Mouse (Mus musculus): ENCODE data around the gene Nr4a1. TPM values are rescaled to one million over a fixed set of nuclear protein-coding genes. Genes with fewer than 3 reads are reported as not detected.

The Nr4a1 gene
- polyA plus RNA-seq, 1 experiment from 2014 or later, result 4.9 TPM

- Histone ChIP-seq H3K9ac (no peak overlapping the region), H3K4me3 (peak overlapping the region; percentile 20; the same call in 1 of the 2 replicates), H3K27me3 (replicated peaks) (no peaks in the 10 kb centered on the region), H3K4me2 (peak overlapping the region; percentile 39), H3K9me3 (no peaks in the 10 kb centered on the region), H3K36me3 (replicated peaks) (no peaks in the 10 kb centered on the region), H3K27ac (no peak overlapping the region), H3K4me1 (peaks cover 3% of the 10 kb centered on the region; the same call in 1 of the 2 replicates)
- WGBS, result 3% methylated on average over 11 of the region's 11 CpGs
- ATAC-seq (replicated peaks), result peak; percentile 81
These were observed 61.8 kb downstream of the Nr4a1 start for GRCm38 (mm10) chr15:101315832-101316231.

GRCm38 (mm10) chr15:101316279-101316912, 62.3 kb downstream of the Nr4a1 start:
- no peaks in the 10 kb centered on the region for H3K27me3 ChIP-seq (replicated peaks)
- no peak overlapping the region for H3K4me3 ChIP-seq
- 71% methylated on average over 13 of the region's 13 CpGs for WGBS
- no peak overlapping the region for H3K9ac ChIP-seq
- peaks cover 3% of the 10 kb centered on the region; the same call in 1 of the 2 replicates for H3K4me1 ChIP-seq
- peak overlapping the region; percentile 39 for H3K4me2 ChIP-seq
- no peaks in the 10 kb centered on the region for H3K9me3 ChIP-seq
- no peak overlapping the region for H3K27ac ChIP-seq
- H3K36me3 ChIP-seq (replicated peaks), result no peaks in the 10 kb centered on the region
- no peak for ATAC-seq (replicated peaks)

- ATAC-seq (replicated peaks), result no peak
- no peaks in the 10 kb centered on the region for H3K27me3 ChIP-seq (replicated peaks)
- H3K4me1 ChIP-seq, result peaks cover 3% of the 10 kb centered on the region; the same call in 1 of the 2 replicates
- H3K27ac ChIP-seq, result no peak overlapping the region
- no peaks in the 10 kb centered on the region for H3K36me3 ChIP-seq (replicated peaks)
- H3K9me3 ChIP-seq, result no peaks in the 10 kb centered on the region
- no peak overlapping the region for H3K4me3 ChIP-seq
- no peak overlapping the region for H3K9ac ChIP-seq
- no peak overlapping the region for H3K4me2 ChIP-seq
- WGBS, result 84% methylated on average over 18 of the region's 18 CpGs
These were observed 63.1 kb downstream of the Nr4a1 start for GRCm38 (mm10) chr15:101316913-101317813.

DNA sequence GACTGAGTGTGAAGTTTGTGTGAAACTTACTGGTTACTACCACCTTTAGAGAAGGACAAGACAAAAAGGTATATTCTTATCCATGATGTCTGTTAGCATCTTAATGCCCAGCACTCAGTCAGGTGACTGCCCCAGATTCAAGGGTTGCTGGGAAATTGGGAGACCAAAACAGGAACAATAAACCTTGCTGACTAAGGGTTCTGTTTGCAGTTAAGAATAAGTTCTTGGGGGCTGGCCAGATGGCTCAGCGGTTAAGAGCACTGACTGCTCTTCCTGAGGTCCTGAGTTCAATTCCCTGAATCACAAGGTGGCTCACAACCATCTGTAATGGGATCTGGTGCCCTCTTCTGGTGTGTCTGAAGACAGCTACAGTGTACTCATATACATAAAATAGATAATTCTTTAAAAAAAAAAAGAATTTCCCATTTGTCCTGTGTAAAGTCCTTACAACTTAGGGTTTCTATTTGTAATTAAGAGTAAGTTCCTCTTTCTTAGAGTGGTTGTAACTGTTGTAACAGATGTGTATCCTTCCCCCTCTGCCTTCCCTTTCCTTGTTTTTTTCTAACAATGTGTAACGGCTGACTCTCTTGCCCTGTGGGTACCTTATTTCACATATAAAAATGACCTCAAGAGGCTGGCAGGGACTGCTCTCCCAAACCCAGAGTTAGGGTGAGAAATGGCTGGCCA, 63.9 kb downstream of the Nr4a1 start:
- H3K4me3 ChIP-seq, result no peak overlapping the region
- ATAC-seq (replicated peaks), result no peak
- peaks cover 3% of the 10 kb centered on the region; the same call in 1 of the 2 replicates for H3K4me1 ChIP-seq
- no peak overlapping the region for H3K4me2 ChIP-seq
- no peaks in the 10 kb centered on the region for H3K9me3 ChIP-seq
- no peaks in the 10 kb centered on the region for H3K36me3 ChIP-seq (replicated peaks)
- H3K9ac ChIP-seq, result no peak overlapping the region
- H3K27me3 ChIP-seq (replicated peaks), result no peaks in the 10 kb centered on the region
- WGBS, result 82% methylated on average over 2 of the region's 2 CpGs
- H3K27ac ChIP-seq, result no peak overlapping the region

DNA sequence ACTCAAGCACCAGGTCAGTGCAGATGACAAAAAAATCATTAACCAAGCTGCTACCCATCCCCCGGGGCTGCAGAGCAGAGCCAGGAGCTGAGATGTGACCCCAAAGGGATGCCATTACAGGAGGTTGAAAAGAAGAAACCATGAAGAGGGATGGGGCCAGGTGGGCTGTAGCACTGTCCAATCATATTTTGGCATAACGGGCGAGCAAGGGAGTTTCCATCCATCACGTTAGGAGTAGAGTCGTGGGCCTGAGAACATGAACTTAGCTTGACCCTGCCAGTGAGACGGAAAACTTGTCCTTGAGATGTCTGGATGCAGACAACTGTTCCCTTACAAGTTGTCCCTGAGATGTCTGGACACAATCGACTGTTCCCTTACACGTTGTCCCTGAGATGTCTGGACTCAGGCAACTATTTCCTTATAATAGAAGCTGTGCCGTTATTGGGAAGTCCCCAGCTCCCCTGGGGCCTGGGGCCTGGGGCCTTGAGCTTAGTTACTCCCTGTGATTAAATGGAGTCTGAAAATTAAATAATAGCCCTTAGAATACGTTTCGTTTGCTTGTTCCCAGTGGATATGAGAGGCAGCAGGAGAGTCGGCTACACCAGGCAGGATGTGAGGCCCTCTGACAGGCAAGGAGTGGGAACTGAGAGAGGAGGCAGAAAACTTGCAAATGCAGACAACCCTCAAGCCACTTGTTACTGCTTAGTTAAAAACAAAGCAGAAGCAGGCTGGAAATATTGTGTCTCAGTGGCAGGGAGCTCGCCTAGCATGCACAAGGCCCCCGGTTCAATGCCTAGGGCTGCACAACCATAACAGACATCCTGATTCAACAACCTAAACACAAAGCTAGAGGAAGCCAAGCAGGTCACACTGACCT, 65.1 kb downstream of the Nr4a1 start:
- Histone ChIP-seq H3K27me3 (replicated peaks) (no peaks in the 10 kb centered on the region), H3K4me3 (no peak overlapping the region), H3K27ac (no peak overlapping the region), H3K9ac (no peak overlapping the region), H3K4me1 (peaks cover 3% of the 10 kb centered on the region; the same call in 1 of the 2 replicates), H3K9me3 (no peaks in the 10 kb centered on the region), H3K36me3 (replicated peaks) (no peaks in the 10 kb centered on the region), H3K4me2 (no peak overlapping the region)
- 70% methylated on average over 14 of the region's 14 CpGs for whole genome bisulfite sequencing
- no peak for ATAC-seq (replicated peaks)

GRCm38 (mm10) chr15:101320010-101320617, 66.0 kb downstream of the Nr4a1 start:
- no peak overlapping the region for H3K9ac ChIP-seq
- no peak overlapping the region for H3K4me3 ChIP-seq
- H3K4me2 ChIP-seq, result no peak overlapping the region
- H3K4me1 ChIP-seq, result peaks cover 3% of the 10 kb centered on the region; the same call in 1 of the 2 replicates
- H3K27ac ChIP-seq, result no peak overlapping the region
- no peaks in the 10 kb centered on the region for H3K9me3 ChIP-seq
- 87% methylated on average over 6 of the region's 6 CpGs for WGBS
- ATAC-seq (replicated peaks), result no peak
- no peaks in the 10 kb centered on the region for H3K27me3 ChIP-seq (replicated peaks)
- H3K36me3 ChIP-seq (replicated peaks), result no peaks in the 10 kb centered on the region

- Histone ChIP-seq H3K36me3 (replicated peaks) (no peaks in the 10 kb centered on the region), H3K27ac (no peak overlapping the region), H3K4me3 (no peak overlapping the region), H3K9ac (no peak overlapping the region), H3K27me3 (replicated peaks) (no peaks in the 10 kb centered on the region), H3K4me2 (no peak overlapping the region), H3K4me1 (peaks cover 3% of the 10 kb centered on the region; the same call in 1 of the 2 replicates), H3K9me3 (no peaks in the 10 kb centered on the region)
- no peak for ATAC-seq (replicated peaks)
- 71% methylated on average over 6 of the region's 6 CpGs for WGBS
These were observed 66.6 kb downstream of the Nr4a1 start for GRCm38 (mm10) chr15:101320618-101321041.

DNA sequence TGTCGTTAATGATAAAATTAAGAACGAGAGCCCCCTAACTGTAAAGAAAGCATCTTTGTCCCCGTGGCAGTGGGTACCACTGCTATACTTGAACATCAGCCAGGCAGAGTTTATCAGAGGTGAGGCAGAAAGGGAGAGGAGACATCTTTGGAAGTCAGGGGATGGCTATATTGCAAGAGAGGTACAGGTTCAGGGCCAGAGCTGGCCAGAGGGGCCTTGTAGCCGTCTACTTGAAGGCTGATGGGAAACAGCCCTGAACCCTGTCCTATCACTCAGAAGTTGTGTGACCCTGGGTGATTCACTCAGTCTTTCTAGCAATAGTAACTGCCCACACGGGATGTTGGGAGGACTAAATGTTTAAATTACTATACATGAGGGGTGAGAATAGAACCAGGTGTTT, 67.1 kb downstream of the Nr4a1 start:
- no peak for ATAC-seq (replicated peaks)
- H3K9ac ChIP-seq, result no peak overlapping the region
- 78% methylated on average over 5 of the region's 5 CpGs for WGBS

GRCm38 (mm10) chr15:101322106-101322505, 68.0 kb downstream of the Nr4a1 start:
- H3K4me3 ChIP-seq, result no peak overlapping the region
- no peak overlapping the region for H3K9ac ChIP-seq
- no peaks in the 10 kb centered on the region for H3K9me3 ChIP-seq
- H3K4me2 ChIP-seq, result no peak overlapping the region
- no peak for ATAC-seq (replicated peaks)
- H3K27ac ChIP-seq, result no peak overlapping the region
- 81% methylated on average over 5 of the region's 5 CpGs for WGBS
- no peaks in the 10 kb centered on the region for H3K36me3 ChIP-seq (replicated peaks)
- H3K27me3 ChIP-seq (replicated peaks), result no peaks in the 10 kb centered on the region
- no peaks in the 10 kb centered on the region for H3K4me1 ChIP-seq

More for the DNA sequence above, 67.1 kb downstream of the Nr4a1 start:
- Histone ChIP-seq H3K36me3 (replicated peaks) (no peaks in the 10 kb centered on the region), H3K4me3 (no peak overlapping the region), H3K9me3 (no peaks in the 10 kb centered on the region), H3K27ac (no peak overlapping the region), H3K4me2 (no peak overlapping the region), H3K27me3 (replicated peaks) (no peaks in the 10 kb centered on the region), H3K4me1 (no peaks in the 10 kb centered on the region)

GRCm38 (mm10) chr15:101322640-101323039, 68.6 kb downstream of the Nr4a1 start:
- ATAC-seq (replicated peaks), result no peak
- no peak overlapping the region for H3K4me2 ChIP-seq
- H3K27ac ChIP-seq, result no peak overlapping the region
- H3K36me3 ChIP-seq (replicated peaks), result no peaks in the 10 kb centered on the region
- H3K9ac ChIP-seq, result no peak overlapping the region
- WGBS, result 88% methylated on average over 7 of the region's 7 CpGs
- H3K4me3 ChIP-seq, result no peak overlapping the region
- no peaks in the 10 kb centered on the region for H3K9me3 ChIP-seq
- no peaks in the 10 kb centered on the region for H3K4me1 ChIP-seq
- no peaks in the 10 kb centered on the region for H3K27me3 ChIP-seq (replicated peaks)

GRCm38 (mm10) chr15:101323511-101323910, 69.4 kb downstream of the Nr4a1 start:
- H3K9me3 ChIP-seq, result no peaks in the 10 kb centered on the region
- H3K4me2 ChIP-seq, result no peak overlapping the region
- H3K4me1 ChIP-seq, result no peaks in the 10 kb centered on the region
- H3K4me3 ChIP-seq, result no peak overlapping the region
- H3K9ac ChIP-seq, result no peak overlapping the region
- 92% methylated on average over 5 of the region's 5 CpGs for WGBS
- H3K27me3 ChIP-seq (replicated peaks), result no peaks in the 10 kb centered on the region
- no peak for ATAC-seq (replicated peaks)
- H3K27ac ChIP-seq, result no peak overlapping the region
- no peaks in the 10 kb centered on the region for H3K36me3 ChIP-seq (replicated peaks)

Measured in midbrain, embryonic 15.5 days (tissue).